Mouse (Mus musculus): ENCODE results near the gene Synpr.

Gene Synpr

DNA sequence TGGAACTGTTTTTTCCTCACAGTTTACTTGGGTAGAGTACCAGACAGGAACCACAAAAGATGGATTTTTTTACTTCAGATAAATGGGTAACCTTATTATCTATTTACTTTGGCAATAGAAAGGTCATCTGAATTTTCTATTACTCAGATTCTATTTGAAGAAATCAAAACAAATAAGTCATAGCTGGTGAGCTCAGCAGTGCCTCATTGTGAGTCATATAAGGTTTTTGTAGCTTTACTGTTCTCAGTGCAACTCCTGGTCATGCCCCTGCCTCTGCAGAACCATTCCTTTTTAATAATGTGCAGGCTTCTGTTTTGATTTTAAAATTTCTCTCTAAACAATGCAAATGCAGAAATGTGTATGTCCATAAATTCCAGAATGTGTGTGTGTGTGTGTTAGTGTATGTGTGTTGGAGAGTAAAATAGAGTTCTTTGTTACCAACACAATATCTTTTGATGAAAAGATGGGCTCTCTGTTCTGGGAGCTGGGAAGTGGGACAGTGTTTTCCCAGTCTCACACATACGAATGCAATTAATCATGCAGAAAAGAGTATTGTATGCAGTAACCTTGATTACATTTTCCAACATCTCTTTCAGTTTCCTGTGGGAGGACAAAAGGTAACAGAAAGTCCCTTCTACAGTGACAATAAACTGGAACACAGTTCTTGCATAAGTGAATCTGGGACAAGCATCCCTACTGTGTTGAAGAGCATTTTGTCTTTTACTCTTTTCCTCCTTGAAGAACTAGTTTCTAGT is 269.2 kb downstream of the Synpr start:
- DNase-seq: no peak

DNA sequence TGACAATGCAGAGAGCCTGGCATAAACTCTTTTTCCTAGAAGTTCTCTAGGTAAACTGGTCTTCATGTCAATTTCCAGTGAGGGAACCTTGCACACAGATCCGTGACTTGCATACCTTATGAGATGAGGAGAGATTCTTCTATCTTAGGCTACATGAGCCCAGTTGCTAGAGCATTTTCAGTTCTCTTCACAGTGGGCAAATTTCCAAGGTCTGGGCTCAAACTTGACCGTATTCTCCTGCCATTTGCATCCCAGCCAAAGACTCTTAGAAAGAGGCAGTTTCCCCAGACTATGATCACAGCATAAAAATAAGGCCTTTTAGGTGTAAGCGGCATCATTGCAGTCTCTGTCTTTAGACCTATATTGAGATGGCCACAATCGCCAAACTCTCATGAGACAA is 270.1 kb downstream of the Synpr start:
- DNase-seq: no peak

DNA sequence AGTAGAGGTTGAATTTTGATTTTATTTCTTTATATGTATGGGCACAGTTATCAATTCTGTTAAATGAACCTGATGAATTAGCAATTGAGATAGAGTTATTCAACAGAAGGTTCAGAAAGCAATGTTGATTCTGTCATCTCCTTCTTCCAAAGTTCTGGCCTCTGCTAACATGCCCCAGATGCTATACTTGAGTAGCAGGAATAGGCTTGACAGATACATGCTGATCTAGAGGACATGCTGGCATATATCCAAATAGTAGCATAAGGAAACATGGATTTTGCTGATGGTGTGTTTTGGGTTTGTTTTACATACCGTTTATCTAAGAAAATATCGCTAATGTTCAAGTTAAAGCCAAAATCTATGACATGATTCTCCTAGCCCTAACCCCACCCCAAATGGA is 273.5 kb downstream of the Synpr start:
- no peak for DNase-seq

DNA sequence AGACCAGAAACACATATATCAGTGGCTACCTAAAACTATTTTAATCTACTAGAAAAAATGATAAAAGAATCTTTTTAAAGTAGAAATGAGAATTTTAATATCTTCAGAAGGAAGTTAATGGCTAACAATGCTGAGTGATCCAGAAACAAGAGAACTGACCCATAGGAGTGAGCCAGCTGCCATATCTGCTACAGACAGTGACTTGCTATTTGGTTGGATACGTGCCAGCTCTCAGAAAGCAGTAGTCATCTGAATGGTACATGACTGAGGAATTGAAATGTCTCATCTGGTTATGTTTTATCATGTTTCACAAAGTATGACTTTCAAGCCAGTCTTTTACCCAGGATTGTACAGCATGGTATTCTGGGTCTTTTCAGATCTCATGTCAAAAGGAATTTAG is 282.7 kb downstream of the Synpr start:
- DNase-seq: no peak

- DNase-seq: no peak
These were observed 283.4 kb downstream of the Synpr start for GRCm38 (mm10) chr14:13567996-13568395.

DNA sequence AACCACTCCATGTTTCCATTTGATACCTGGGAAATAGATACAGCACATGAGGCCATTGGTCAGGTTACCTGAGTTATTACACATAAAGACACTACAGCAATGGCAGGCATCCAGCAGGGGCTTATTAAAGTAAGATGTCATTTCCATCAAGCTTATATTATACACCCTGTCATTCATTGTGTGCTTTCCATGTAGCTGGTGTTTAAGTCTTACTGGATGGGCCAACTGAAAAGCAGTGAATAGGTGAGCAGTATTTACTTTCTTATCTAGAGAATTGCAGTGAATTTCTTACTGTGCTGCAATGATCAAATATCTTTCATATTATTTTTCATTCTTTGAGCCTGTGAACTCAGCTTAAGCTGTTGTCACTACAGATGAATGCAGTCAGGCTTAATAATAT is 287.4 kb downstream of the Synpr start:
- DNase-seq: no peak

DNA sequence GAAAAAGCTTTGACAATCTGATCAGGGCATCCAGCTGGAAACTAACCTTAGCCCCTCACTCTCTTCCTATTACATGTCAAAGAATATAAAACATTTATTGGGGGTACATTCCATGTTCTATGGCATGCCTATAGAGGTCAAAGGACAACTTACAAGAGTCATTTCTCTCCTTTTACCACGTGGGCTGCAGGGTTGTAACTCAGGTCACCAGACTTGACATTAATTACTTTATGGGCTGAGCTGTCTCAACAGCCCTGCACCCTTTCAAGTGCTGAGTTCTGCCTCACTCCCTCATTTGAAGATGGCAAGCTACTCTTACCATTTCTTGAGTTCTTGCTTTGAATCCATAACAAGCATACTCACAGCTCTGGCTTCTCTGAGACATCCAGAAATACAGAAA is 287.9 kb downstream of the Synpr start:
- no peak for DNase-seq

GRCm38 (mm10) chr14:13578101-13578500 is 293.5 kb downstream of the Synpr start:
- no peak for DNase-seq

- no peak for DNase-seq
These were observed 294.2 kb downstream of the Synpr start for GRCm38 (mm10) chr14:13578744-13579143.

- DNase-seq: no peak
These were observed 308.9 kb downstream of the Synpr start for GRCm38 (mm10) chr14:13593321-13593940.

GRCm38 (mm10) chr14:13596251-13596650 is 311.7 kb downstream of the Synpr start:
- DNase-seq: peak; percentile 28

- DNase-seq: no peak
These were observed 312.6 kb downstream of the Synpr start for GRCm38 (mm10) chr14:13597204-13597603.

DNA sequence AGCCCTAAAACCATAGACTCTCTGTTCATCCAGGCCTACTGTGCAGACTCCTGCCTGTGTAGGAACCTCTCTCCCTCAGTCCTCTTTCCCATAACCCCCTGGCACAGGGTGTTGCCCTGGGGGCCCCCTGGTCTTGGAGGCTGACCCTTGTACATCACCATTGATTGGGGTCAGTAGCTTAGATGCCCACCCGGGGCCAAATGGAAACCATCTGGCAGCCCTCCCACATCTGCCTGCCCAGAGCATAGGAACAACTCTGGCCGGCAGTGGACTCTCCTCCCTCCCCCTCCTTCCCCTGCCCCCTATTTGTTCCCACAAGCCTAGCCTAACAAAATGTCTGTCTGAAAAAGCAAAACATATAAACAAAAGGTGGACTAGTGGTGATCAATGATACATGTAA is 336.0 kb downstream of the Synpr start:
- no peak for DNase-seq

DNA sequence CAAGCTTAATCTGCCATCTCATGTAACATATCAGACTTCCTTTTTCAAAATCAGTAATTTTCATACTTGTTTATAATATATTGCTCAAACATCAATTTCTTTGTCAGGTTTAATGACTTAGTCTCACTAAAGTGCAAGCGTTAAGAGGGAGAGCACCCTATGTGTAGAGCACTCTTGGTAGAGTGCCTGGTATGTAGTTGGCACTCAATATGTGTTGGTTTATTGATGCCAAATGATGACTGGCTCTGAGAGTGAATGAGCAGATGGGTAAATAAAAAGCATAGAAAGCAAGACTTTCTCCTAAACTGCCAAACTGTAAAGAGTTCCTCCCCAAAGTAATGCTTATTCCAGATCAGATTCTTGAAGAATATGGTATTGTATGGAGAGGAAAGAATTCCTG is 365.3 kb downstream of the Synpr start:
- no peak for DNase-seq

- no peak for DNase-seq
These were observed 366.5 kb downstream of the Synpr start for GRCm38 (mm10) chr14:13651039-13651438.

GRCm38 (mm10) chr14:13651541-13652298 is 367.1 kb downstream of the Synpr start:
- no peak for DNase-seq

Data from cerebellum, adult 9-11 months (tissue).